Mouse (Mus musculus) monocyte, adult 2 months (primary cell): ENCODE measurements at regions not wholly inside any gene's neighbourhood (a gene's known extent, or its start where the extent isn't known, plus 50 kb on each side); places are given as distances from the start of the nearest gene placed in this dataset.

ENCODE experiments used
- DNase-seq, 2 experiments: peaks; one replicate each; pipeline ENCODE4 v3.0.0; 2022; ENCODE audit warnings: low spot score in 2 of 2, low read depth in 1 of 2

GRCm38 (mm10) chr2:77358176-77358575 is 77.8 kb upstream of the Sestd1 start:
- DNase-seq = no peak

GRCm38 (mm10) chr2:77356798-77357197 is 76.4 kb upstream of the Sestd1 start:
- no peak for DNase-seq

GRCm38 (mm10) chr2:77351987-77352628 is 71.7 kb upstream of the Sestd1 start:
- DNase-seq = no peak

- no peak for DNase-seq
Observed at GRCm38 (mm10) chr2:77347027-77347426, 66.6 kb upstream of the Sestd1 start.

- DNase-seq = no peak
Observed at GRCm38 (mm10) chr2:77343736-77344440, 63.5 kb upstream of the Sestd1 start.

- DNase-seq = no peak
Observed at GRCm38 (mm10) chr2:77342416-77342815, 62.0 kb upstream of the Sestd1 start.

- peak; percentile 63 to 89 for DNase-seq
Observed at GRCm38 (mm10) chr2:77341575-77342332, 61.4 kb upstream of the Sestd1 start.

GRCm38 (mm10) chr2:77340076-77340475 is 59.7 kb upstream of the Sestd1 start:
- DNase-seq = no peak

- no peak for DNase-seq
Observed at GRCm38 (mm10) chr2:77337786-77338406, 57.5 kb upstream of the Sestd1 start.

GRCm38 (mm10) chr2:77337318-77337717 is 56.9 kb upstream of the Sestd1 start:
- no peak for DNase-seq

GRCm38 (mm10) chr2:77336810-77337209 is 56.4 kb upstream of the Sestd1 start:
- DNase-seq = no peak

- no peak for DNase-seq
Observed at GRCm38 (mm10) chr2:77334706-77335105, 54.3 kb upstream of the Sestd1 start.

GRCm38 (mm10) chr2:77333394-77334079 is 53.1 kb upstream of the Sestd1 start:
- no peak for DNase-seq
